Mouse (Mus musculus): Measurements from ENCODE around the gene Tet1. TPM values are rescaled to one million over a fixed set of nuclear protein-coding genes. Genes with fewer than 3 reads are reported as not detected.

Tet1 gene
- polyA plus RNA-seq, 1 experiment from 2014 or later = 6.4 TPM

DNA sequence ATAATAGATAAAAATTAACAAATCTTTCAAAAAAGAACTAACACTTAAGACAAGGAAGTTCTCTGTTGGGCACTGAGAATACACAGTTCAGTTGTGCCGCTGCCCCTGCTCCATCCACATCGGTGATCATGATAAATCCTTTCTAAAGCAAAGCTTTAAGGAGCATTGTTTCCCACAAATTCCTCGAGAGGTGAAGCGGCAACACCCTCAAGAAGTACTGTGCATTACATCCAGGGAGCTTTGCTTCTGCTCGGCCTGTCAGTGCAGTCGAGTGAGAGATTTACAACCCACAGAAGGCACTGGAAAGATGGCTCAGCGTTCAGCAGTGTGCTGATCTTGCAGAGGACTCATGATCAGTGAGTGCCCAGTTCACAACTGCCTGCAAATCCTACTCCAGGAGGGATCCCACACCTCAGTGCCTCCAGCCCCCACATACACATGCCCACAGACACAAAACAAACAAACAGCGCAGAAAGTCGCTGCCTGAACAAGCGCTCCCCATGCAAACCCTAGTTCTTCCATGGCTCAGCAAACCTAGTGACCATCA lies 66.8 kb downstream of the Tet1 start:
- DNase-seq (ENCODE audit: low spot score) (no peak), ATAC-seq (ENCODE audit: low FRiP score, low TSS enrichment) (no peak)
- H3K4me1 ChIP-seq (replicated peaks; ENCODE audit: control insufficient read depth, insufficient read depth) = peaks cover 3% of the 10 kb centered on the region; the same call in 1 of the 2 replicates
- H3K4me2 ChIP-seq (replicated peaks; ENCODE audit: low read depth) = no peak overlapping the region
- H3K9me3 ChIP-seq (ENCODE audit: control insufficient read depth, low read length) = no peaks in the 10 kb centered on the region
- no peaks in the 10 kb centered on the region; the same call in 1 of the 2 replicates for H3K36me3 ChIP-seq (ENCODE audit: control insufficient read depth, insufficient read depth, low read length)
- 54% methylated on average over 10 of the region's 10 CpGs for WGBS
- TF ChIP-seq CTCF (IDR thresholded peaks at IDR 0.05; ENCODE audit: low read depth) = no peak
- TF ChIP-seq EP300 (optimal IDR thresholded peaks at IDR 0.05) = no peak
- no peak overlapping the region for H3K27ac ChIP-seq (replicated peaks)
- H3K27me3 ChIP-seq (ENCODE audit: control insufficient read depth, insufficient read depth, low read length) = no peaks in the 10 kb centered on the region
- no peak overlapping the region for H3K9ac ChIP-seq (ENCODE audit: low read length)
- H3K4me3 ChIP-seq (ENCODE audit: low read depth, low read length) = no peak overlapping the region

DNA sequence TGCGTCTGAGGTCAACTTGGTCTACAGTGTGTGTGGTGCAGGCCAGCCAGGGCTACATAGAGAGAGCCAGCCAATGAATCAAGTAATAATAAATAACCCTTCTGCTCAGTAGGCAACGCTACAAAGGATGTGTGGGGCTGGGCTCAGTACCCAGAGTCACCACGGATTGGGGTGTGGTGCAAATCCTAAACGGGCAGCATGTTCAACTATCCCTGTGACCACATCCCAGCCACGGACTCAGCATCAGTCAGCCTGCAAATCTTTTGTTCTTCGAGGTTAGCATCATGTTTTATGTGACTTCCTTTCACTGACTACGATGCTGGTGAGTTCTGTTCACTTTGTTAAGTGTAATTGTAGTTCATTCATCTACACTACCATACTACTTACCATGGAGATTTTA lies 68.1 kb downstream of the Tet1 start:
- Histone ChIP-seq H3K36me3 (ENCODE audit: control insufficient read depth, insufficient read depth, low read length) (no peaks in the 10 kb centered on the region; the same call in 1 of the 2 replicates), H3K4me1 (replicated peaks; ENCODE audit: control insufficient read depth, insufficient read depth) (peaks cover 3% of the 10 kb centered on the region; the same call in 1 of the 2 replicates), H3K27ac (replicated peaks) (no peak overlapping the region), H3K9ac (ENCODE audit: low read length) (no peak overlapping the region), H3K27me3 (ENCODE audit: control insufficient read depth, insufficient read depth, low read length) (no peaks in the 10 kb centered on the region), H3K9me3 (ENCODE audit: control insufficient read depth, low read length) (no peaks in the 10 kb centered on the region), H3K4me3 (ENCODE audit: low read depth, low read length) (no peak overlapping the region), H3K4me2 (replicated peaks; ENCODE audit: low read depth) (no peak overlapping the region)
- no peak for TF ChIP-seq EP300 (optimal IDR thresholded peaks at IDR 0.05)
- no peak for TF ChIP-seq CTCF (IDR thresholded peaks at IDR 0.05; ENCODE audit: low read depth)
- DNase-seq (ENCODE audit: low spot score) (no peak), ATAC-seq (ENCODE audit: low FRiP score, low TSS enrichment) (no peak)
- WGBS = 81% methylated on average over 7 of the region's 7 CpGs

DNA sequence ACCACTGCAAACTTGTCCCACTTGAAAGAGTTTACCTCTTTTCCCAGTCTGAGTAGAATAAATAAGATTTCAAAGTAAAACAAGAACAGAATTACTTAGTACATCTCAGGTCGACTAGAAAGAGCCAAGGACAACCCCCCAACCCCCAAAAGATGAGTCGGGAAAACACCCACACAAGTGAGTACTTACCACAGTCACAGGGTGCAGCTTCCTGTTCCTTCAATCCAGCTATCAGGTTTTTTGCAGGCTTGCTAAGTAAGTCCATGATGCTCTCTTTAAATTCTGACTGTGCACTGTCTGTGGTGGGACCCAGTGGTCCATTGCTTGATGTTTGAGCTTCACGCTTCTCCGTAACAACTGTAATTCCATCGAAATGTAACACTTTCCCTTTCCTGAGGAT lies 70.8 kb downstream of the Tet1 start:
- H3K27ac ChIP-seq (replicated peaks) = no peak overlapping the region
- H3K4me2 ChIP-seq (replicated peaks; ENCODE audit: low read depth) = no peak overlapping the region
- TF ChIP-seq CTCF (IDR thresholded peaks at IDR 0.05; ENCODE audit: low read depth) (no peak), EP300 (optimal IDR thresholded peaks at IDR 0.05) (no peak)
- no peaks in the 10 kb centered on the region for H3K4me1 ChIP-seq (replicated peaks; ENCODE audit: control insufficient read depth, insufficient read depth)
- H3K9ac ChIP-seq (ENCODE audit: low read length) = no peak overlapping the region
- H3K27me3 ChIP-seq (ENCODE audit: control insufficient read depth, insufficient read depth, low read length) = no peaks in the 10 kb centered on the region
- WGBS = 86% methylated on average over 5 of the region's 5 CpGs
- no peaks in the 10 kb centered on the region; the same call in 1 of the 2 replicates for H3K36me3 ChIP-seq (ENCODE audit: control insufficient read depth, insufficient read depth, low read length)
- DNase-seq (ENCODE audit: low spot score) (no peak), ATAC-seq (ENCODE audit: low FRiP score, low TSS enrichment) (no peak)
- H3K9me3 ChIP-seq (ENCODE audit: control insufficient read depth, low read length) = no peaks in the 10 kb centered on the region
- no peak overlapping the region for H3K4me3 ChIP-seq (ENCODE audit: low read depth, low read length)

GRCm38 (mm10) chr10:62832783-62833182 lies 76.0 kb downstream of the Tet1 start:
- Histone ChIP-seq H3K9me3 (ENCODE audit: control insufficient read depth, low read length) (no peaks in the 10 kb centered on the region), H3K9ac (ENCODE audit: low read length) (no peak overlapping the region), H3K4me1 (replicated peaks; ENCODE audit: control insufficient read depth, insufficient read depth) (no peaks in the 10 kb centered on the region), H3K4me2 (replicated peaks; ENCODE audit: low read depth) (no peak overlapping the region), H3K27me3 (ENCODE audit: control insufficient read depth, insufficient read depth, low read length) (no peaks in the 10 kb centered on the region), H3K27ac (replicated peaks) (no peak overlapping the region), H3K4me3 (ENCODE audit: low read depth, low read length) (no peak overlapping the region), H3K36me3 (ENCODE audit: control insufficient read depth, insufficient read depth, low read length) (no peaks in the 10 kb centered on the region; the same call in 1 of the 2 replicates)
- ATAC-seq (ENCODE audit: low FRiP score, low TSS enrichment) (no peak), DNase-seq (ENCODE audit: low spot score) (no peak)
- 71% methylated on average over 9 of the region's 9 CpGs for WGBS
- no peak for TF ChIP-seq EP300 (optimal IDR thresholded peaks at IDR 0.05)
- TF ChIP-seq CTCF (IDR thresholded peaks at IDR 0.05; ENCODE audit: low read depth) = 0 out of 2 replicates have a peak, but pooled peaks have one; percentile 5

DNA sequence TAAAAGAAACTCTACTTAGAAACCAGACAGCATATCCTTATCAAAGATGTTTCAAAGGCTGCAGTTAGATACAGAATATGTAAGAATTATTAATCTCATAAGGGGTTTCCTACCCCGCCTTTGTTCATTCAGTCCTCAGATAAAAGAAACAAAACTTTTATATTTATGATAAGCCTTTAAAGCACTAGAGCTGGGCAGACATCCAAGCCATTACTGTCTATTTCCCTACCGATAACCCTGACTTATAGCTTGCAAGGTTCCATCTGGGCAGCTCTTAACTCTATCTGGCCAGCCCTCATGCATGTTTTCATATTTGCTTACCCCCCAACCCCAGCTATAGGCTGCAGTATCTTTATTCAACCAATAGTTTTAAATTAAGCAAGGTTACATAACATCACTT lies 77.2 kb downstream of the Tet1 start:
- H3K4me3 ChIP-seq (ENCODE audit: low read depth, low read length) = no peak overlapping the region
- H3K4me1 ChIP-seq (replicated peaks; ENCODE audit: control insufficient read depth, insufficient read depth) = no peaks in the 10 kb centered on the region
- H3K36me3 ChIP-seq (ENCODE audit: control insufficient read depth, insufficient read depth, low read length) = no peaks in the 10 kb centered on the region; the same call in 1 of the 2 replicates
- TF ChIP-seq CTCF (IDR thresholded peaks at IDR 0.05; ENCODE audit: low read depth) = no peak
- TF ChIP-seq EP300 (optimal IDR thresholded peaks at IDR 0.05) = no peak
- no peak overlapping the region for H3K4me2 ChIP-seq (replicated peaks; ENCODE audit: low read depth)
- no peaks in the 10 kb centered on the region for H3K9me3 ChIP-seq (ENCODE audit: control insufficient read depth, low read length)
- DNase-seq (ENCODE audit: low spot score) = no peak
- no peak overlapping the region for H3K9ac ChIP-seq (ENCODE audit: low read length)
- H3K27ac ChIP-seq (replicated peaks) = no peak overlapping the region
- H3K27me3 ChIP-seq (ENCODE audit: control insufficient read depth, insufficient read depth, low read length) = no peaks in the 10 kb centered on the region
- no peak for ATAC-seq (ENCODE audit: low FRiP score, low TSS enrichment)
- WGBS = 25% methylated on average over 2 of the region's 2 CpGs

DNA sequence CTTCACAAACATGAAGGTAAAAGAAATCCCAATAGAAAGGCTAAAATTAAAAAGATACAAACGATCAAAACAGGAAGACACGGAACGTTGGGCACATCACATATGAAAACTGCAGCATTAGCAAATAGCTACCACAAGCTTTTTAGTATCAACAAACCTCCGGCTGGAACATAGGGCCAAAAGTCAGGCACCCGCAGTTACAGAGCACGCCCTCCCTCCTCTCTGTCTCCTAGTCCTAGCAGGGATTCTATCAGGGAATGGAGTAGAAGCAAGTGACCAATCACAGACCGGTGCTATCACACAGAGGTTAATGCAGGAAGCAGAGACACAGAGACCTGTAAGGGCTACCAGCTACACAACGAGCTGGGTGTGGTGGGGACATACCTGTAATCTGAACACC lies 84.3 kb downstream of the Tet1 start:
- no peak for TF ChIP-seq EP300 (optimal IDR thresholded peaks at IDR 0.05)
- no peak for TF ChIP-seq CTCF (IDR thresholded peaks at IDR 0.05; ENCODE audit: low read depth)

More for the DNA sequence above, 84.3 kb downstream of the Tet1 start:
- H3K4me3 ChIP-seq (ENCODE audit: low read depth, low read length) = no peak overlapping the region
- no peak overlapping the region for H3K27ac ChIP-seq (replicated peaks)
- no peaks in the 10 kb centered on the region for H3K9me3 ChIP-seq (ENCODE audit: control insufficient read depth, low read length)
- H3K36me3 ChIP-seq (ENCODE audit: control insufficient read depth, insufficient read depth, low read length) = no peaks in the 10 kb centered on the region
- ATAC-seq (ENCODE audit: low FRiP score, low TSS enrichment) (no peak), DNase-seq (ENCODE audit: low spot score) (no peak)
- H3K4me2 ChIP-seq (replicated peaks; ENCODE audit: low read depth) = no peak overlapping the region
- H3K9ac ChIP-seq (ENCODE audit: low read length) = no peak overlapping the region
- H3K4me1 ChIP-seq (replicated peaks; ENCODE audit: control insufficient read depth, insufficient read depth) = no peaks in the 10 kb centered on the region
- no peaks in the 10 kb centered on the region for H3K27me3 ChIP-seq (ENCODE audit: control insufficient read depth, insufficient read depth, low read length)
- 83% methylated on average over 8 of the region's 8 CpGs for WGBS
